Mouse (Mus musculus) left cerebral cortex, adult 9 months (tissue): Measurements from ENCODE around the gene Cnst.

ENCODE experiments used
- DNase-seq, 2 experiments: peaks; one replicate each; pipeline ENCODE4 v3.0.0; 2022; ENCODE audit warnings: low spot score in 2 of 2

Gene Cnst

GRCm38 (mm10) chr1:179553197-179553948, 7.2 kb downstream of the Cnst start:
- DNase-seq: no peak

- no peak for DNase-seq
These were observed 7.8 kb downstream of the Cnst start for GRCm38 (mm10) chr1:179553949-179554347.

GRCm38 (mm10) chr1:179556921-179557320, 10.8 kb downstream of the Cnst start:
- no peak for DNase-seq

GRCm38 (mm10) chr1:179559446-179560194, 13.4 kb downstream of the Cnst start:
- DNase-seq: no peak

- DNase-seq: no peak
These were observed 14.8 kb downstream of the Cnst start for GRCm38 (mm10) chr1:179560845-179561430.

GRCm38 (mm10) chr1:179563211-179563610, 17.0 kb downstream of the Cnst start:
- DNase-seq: no peak

- DNase-seq: no peak
These were observed 17.8 kb downstream of the Cnst start for GRCm38 (mm10) chr1:179563926-179564325.

GRCm38 (mm10) chr1:179567558-179567957, 21.4 kb downstream of the Cnst start:
- DNase-seq: no peak

GRCm38 (mm10) chr1:179568690-179569398, 22.7 kb downstream of the Cnst start:
- no peak for DNase-seq

GRCm38 (mm10) chr1:179570482-179570881, 24.3 kb downstream of the Cnst start:
- DNase-seq: no peak

GRCm38 (mm10) chr1:179571686-179572085, 25.5 kb downstream of the Cnst start:
- no peak for DNase-seq

GRCm38 (mm10) chr1:179573650-179574206, 27.6 kb downstream of the Cnst start:
- DNase-seq: no peak

- no peak for DNase-seq
These were observed 32.5 kb downstream of the Cnst start for GRCm38 (mm10) chr1:179578625-179579024.

GRCm38 (mm10) chr1:179580200-179580599, 34.0 kb downstream of the Cnst start:
- no peak for DNase-seq

GRCm38 (mm10) chr1:179581422-179581821, 35.3 kb downstream of the Cnst start:
- DNase-seq: no peak

GRCm38 (mm10) chr1:179582021-179582433, 35.9 kb downstream of the Cnst start:
- DNase-seq: no peak

- DNase-seq: no peak
These were observed 36.9 kb downstream of the Cnst start for GRCm38 (mm10) chr1:179583090-179583489.

- DNase-seq: no peak
These were observed 38.0 kb downstream of the Cnst start for GRCm38 (mm10) chr1:179584220-179584619.

- DNase-seq: no peak
These were observed 39.5 kb downstream of the Cnst start for GRCm38 (mm10) chr1:179585646-179586045.

- DNase-seq: no peak
These were observed 40.4 kb downstream of the Cnst start for GRCm38 (mm10) chr1:179586430-179587095.

GRCm38 (mm10) chr1:179588230-179588629, 42.1 kb downstream of the Cnst start:
- peak in 1 of 2 experiments; percentile 22 for DNase-seq
